Mouse (Mus musculus): ENCODE measurements around the gene Gm5737.

The Gm5737 gene

GRCm38 (mm10) chr7:120843037-120843621 is 31.0 kb downstream of the Gm5737 start:
- peak; percentile 91 for DNase-seq

GRCm38 (mm10) chr7:120843852-120844435 is 31.8 kb downstream of the Gm5737 start:
- DNase-seq = no peak

- no peak for DNase-seq
Observed at GRCm38 (mm10) chr7:120844689-120845088, 32.5 kb downstream of the Gm5737 start.

GRCm38 (mm10) chr7:120848831-120849512 is 36.8 kb downstream of the Gm5737 start:
- no peak for DNase-seq

GRCm38 (mm10) chr7:120850165-120850564 is 38.0 kb downstream of the Gm5737 start:
- no peak for DNase-seq

- DNase-seq = no peak
Observed at GRCm38 (mm10) chr7:120859854-120860253, 47.7 kb downstream of the Gm5737 start.

- DNase-seq = no peak
Observed at GRCm38 (mm10) chr7:120860799-120861487, 48.8 kb downstream of the Gm5737 start.

GRCm38 (mm10) chr7:120861488-120862047 is 49.4 kb downstream of the Gm5737 start:
- DNase-seq = no peak

- no peak for DNase-seq
Observed at GRCm38 (mm10) chr7:120862196-120862595, 50.0 kb downstream of the Gm5737 start.

- no peak for DNase-seq
Observed at GRCm38 (mm10) chr7:120862626-120863025, 50.5 kb downstream of the Gm5737 start.

- no peak for DNase-seq
Observed at GRCm38 (mm10) chr7:120863476-120863875, 51.3 kb downstream of the Gm5737 start.

- no peak for DNase-seq
Observed at GRCm38 (mm10) chr7:120865100-120865499, 52.9 kb downstream of the Gm5737 start.

- no peak for DNase-seq
Observed at GRCm38 (mm10) chr7:120865832-120866231, 53.7 kb downstream of the Gm5737 start.

GRCm38 (mm10) chr7:120866684-120867083 is 54.5 kb downstream of the Gm5737 start:
- DNase-seq = no peak

- no peak for DNase-seq
Observed at GRCm38 (mm10) chr7:120867720-120868119, 55.6 kb downstream of the Gm5737 start.

- no peak for DNase-seq
Observed at GRCm38 (mm10) chr7:120869883-120870282, 57.7 kb downstream of the Gm5737 start.

- no peak for DNase-seq
Observed at GRCm38 (mm10) chr7:120870431-120871008, 58.4 kb downstream of the Gm5737 start.

GRCm38 (mm10) chr7:120873083-120873482 is 60.9 kb downstream of the Gm5737 start:
- no peak for DNase-seq

- DNase-seq = no peak
Observed at GRCm38 (mm10) chr7:120874021-120874420, 61.9 kb downstream of the Gm5737 start.

GRCm38 (mm10) chr7:120874764-120875539 is 62.8 kb downstream of the Gm5737 start:
- DNase-seq = no peak

- no peak for DNase-seq
Observed at GRCm38 (mm10) chr7:120875540-120876388, 63.6 kb downstream of the Gm5737 start.

Data from layer of hippocampus, adult 9-11 months (tissue).